7 mouse cellular contexts compared by ENCODE assay signal in genomic region chr14:74732079-74732783, GRCm38 (mm10). TPM values are rescaled to one million over a fixed set of nuclear protein-coding genes. Genes with fewer than 3 reads are reported as not detected.
DNase-seq lines count a peak whose midpoint lies in the region; ATAC-seq lines count a peak whose summit lies in the region.

Gene Esd (plus strand): TSS chr14:74732297.

- H3K4me2 ChIP-seq in embryonic facial prominence, embryonic 12.5 days (replicated peaks): peak within 1 kb of the TSS; percentile 49
- H3K4me2 ChIP-seq in limb, embryonic 11.5 days (ENCODE audit: low read depth, severe bottlenecking): peak within 1 kb of the TSS; percentile 53
- H3K4me2 ChIP-seq in midbrain, embryonic 14.5 days (ENCODE audit: low read length): peak within 1 kb of the TSS; percentile 81

- ATAC-seq in embryonic facial prominence, embryonic 12.5 days (ENCODE audit: insufficient number of reproducible peaks, insufficient read depth, low FRiP score, low TSS enrichment): peak; percentile 96
- peak; percentile 99 for ATAC-seq in limb, embryonic 11.5 days (ENCODE audit: insufficient number of reproducible peaks, low FRiP score, low TSS enrichment, low read depth)
- peak; percentile 97 for ATAC-seq in midbrain, embryonic 14.5 days (ENCODE audit: low FRiP score, low TSS enrichment)

- peak within 1 kb of the TSS; percentile 62 for H3K4me3 ChIP-seq in embryonic facial prominence, embryonic 12.5 days
- peak within 1 kb of the TSS; percentile 83 for H3K4me3 ChIP-seq in limb, embryonic 11.5 days (ENCODE audit: low read depth, low read length)
- peak within 1 kb of the TSS; percentile 75 for H3K4me3 ChIP-seq in midbrain, embryonic 14.5 days (replicated peaks; ENCODE audit: low read depth, low read length)

- peaks cover 11% of the 10 kb centered on the region; the same call in 1 of the 2 replicates for H3K4me1 ChIP-seq in embryonic facial prominence, embryonic 12.5 days
- H3K4me1 ChIP-seq in limb, embryonic 11.5 days (ENCODE audit: control insufficient read depth, insufficient read depth, low read length): no peaks in the 10 kb centered on the region
- H3K4me1 ChIP-seq in midbrain, embryonic 14.5 days (ENCODE audit: control insufficient read depth, insufficient read depth, low read length): peaks cover 7% of the 10 kb centered on the region

- peak within 1 kb of the TSS; percentile 80 for H3K9ac ChIP-seq in embryonic facial prominence, embryonic 12.5 days
- H3K9ac ChIP-seq in limb, embryonic 11.5 days (ENCODE audit: low read length): peak within 1 kb of the TSS; percentile 87
- H3K9ac ChIP-seq in midbrain, embryonic 14.5 days (replicated peaks; ENCODE audit: low read length): peak within 1 kb of the TSS; percentile 72

- H3K27me3 ChIP-seq in embryonic facial prominence, embryonic 12.5 days: no peaks in the 10 kb centered on the region
- H3K27me3 ChIP-seq in limb, embryonic 11.5 days (ENCODE audit: control insufficient read depth, insufficient read depth, low read length): no peaks in the 10 kb centered on the region
- H3K27me3 ChIP-seq in midbrain, embryonic 14.5 days (ENCODE audit: control insufficient read depth, insufficient read depth, low read length): no peaks in the 10 kb centered on the region

- WGBS in embryonic facial prominence, embryonic 12.5 days: under 1% methylated on average over 52 of the region's 53 CpGs
- under 1% methylated on average over 53 of the region's 53 CpGs for whole genome bisulfite sequencing in limb, embryonic 11.5 days
- 0% methylated on average over 53 of the region's 53 CpGs for WGBS in midbrain, embryonic 14.5 days

- peak; percentile 94 for DNase-seq in adrenal gland, postnatal 25 days
- peak; percentile 100 for DNase-seq in heart, adult 11 months
- DNase-seq in kidney, adult 18-20 months: peak; percentile 96
- peak; percentile 92 for DNase-seq in limb, embryonic 11.5 days (ENCODE audit: low spot score)
- peak; percentile 91 for DNase-seq in midbrain, embryonic 14.5 days
- DNase-seq in spleen, adult 18-20 months: peak; percentile 93 to 95

- no peaks in the 10 kb centered on the region for H3K9me3 ChIP-seq in embryonic facial prominence, embryonic 12.5 days
- H3K9me3 ChIP-seq in limb, embryonic 11.5 days (ENCODE audit: control insufficient read depth, low read length): no peaks in the 10 kb centered on the region
- no peaks in the 10 kb centered on the region for H3K9me3 ChIP-seq in midbrain, embryonic 14.5 days (ENCODE audit: control insufficient read depth, low read length)

- peak within 1 kb of the TSS; percentile 64 for H3K27ac ChIP-seq in embryonic facial prominence, embryonic 12.5 days
- peak within 1 kb of the TSS; percentile 70 for H3K27ac ChIP-seq in limb, embryonic 11.5 days (replicated peaks; ENCODE audit: low read depth, low read length)
- peak within 1 kb of the TSS; percentile 66 for H3K27ac ChIP-seq in midbrain, embryonic 14.5 days (replicated peaks; ENCODE audit: low read depth, low read length)

- H3K36me3 ChIP-seq in embryonic facial prominence, embryonic 12.5 days: peaks cover 16% of the 10 kb centered on the region
- no peaks in the 10 kb centered on the region for H3K36me3 ChIP-seq in limb, embryonic 11.5 days (ENCODE audit: control insufficient read depth, insufficient read depth, low read length)
- H3K36me3 ChIP-seq in midbrain, embryonic 14.5 days (ENCODE audit: control insufficient read depth, insufficient read depth, low read length): peaks cover 14% of the 10 kb centered on the region

RNA-seq across cellular contexts. Expression of gene Esd, which starts in this region (rescaled TPM):
- total RNA-seq in adrenal gland, postnatal 25 days (2021): 328 and 404 TPM in 2 replicates
- 353 and 357 TPM in 2 replicates for polyA plus RNA-seq in embryonic facial prominence, embryonic 12.5 days (2016; fragmentation: Nextera tagmentation; extraction: Ambion mirVana)
- 337 and 358 TPM in 2 replicates for polyA plus RNA-seq in limb, embryonic 11.5 days (2014; fragmentation: Nextera tagmentation; extraction: Ambion mirVana)
- polyA plus RNA-seq in midbrain, embryonic 14.5 days (2014; fragmentation: Nextera tagmentation; extraction: Ambion mirVana): 234 and 245 TPM in 2 replicates

Comparison
In these comparisons a context has a peak if more than half of its experiments do, and no peak if none do; other contexts are left out.
1. Peak in every context shown above with its lines: DNase-seq, ATAC-seq, H3K4me3 ChIP-seq and H3K27ac ChIP-seq.